ENCODE assay signal across 13 mouse cellular contexts in genomic region chr9:41517053-41517696, GRCm38 (mm10).
DNase-seq lines count a peak whose midpoint lies in the region; ATAC-seq lines count a peak whose summit lies in the region.
"Had no signal": no experiment of that assay in that cellular context is flagged by ENCODE, and none has a peak within 500 bp of the region (broad histone marks: within the 10 kb centered on the region; RNA-seq: fewer than 3 reads in every experiment).

No protein-coding gene starts in this region.

- H3K36me3 ChIP-seq in hindbrain, embryonic 13.5 days = no peaks in the 10 kb centered on the region
- peaks cover 34% of the 10 kb centered on the region for H3K36me3 ChIP-seq in hindbrain, embryonic 10.5 days
- no peaks in the 10 kb centered on the region for H3K36me3 ChIP-seq in embryonic facial prominence, embryonic 12.5 days
- H3K36me3 ChIP-seq in forebrain, embryonic 16.5 days (ENCODE audit: control insufficient read depth, insufficient read depth) = no peaks in the 10 kb centered on the region
- 0 out of 2 replicates have a peak, but pooled peaks cover 3% of the 10 kb centered on the region for H3K36me3 ChIP-seq in limb, embryonic 15.5 days
- H3K36me3 ChIP-seq: liver, embryonic 13.5 days had no signal

- DNase-seq in hindbrain, embryonic 10.5 days (ENCODE audit: low spot score) = no peak
- no peak for DNase-seq in heart, postnatal 4 days
- no peak for DNase-seq in heart, postnatal 36 days
- DNase-seq: cerebellum, adult 11-12 months; heart, adult 11 months; liver, embryonic 13.5 days; lung, postnatal 10 days; thymus, adult 18-20 months had no signal

- H3K9ac ChIP-seq in hindbrain, embryonic 13.5 days = no peak overlapping the region
- no peak overlapping the region for H3K9ac ChIP-seq in embryonic facial prominence, embryonic 12.5 days
- no peak overlapping the region for H3K9ac ChIP-seq in forebrain, embryonic 16.5 days (replicated peaks; ENCODE audit: low read depth, low read length)
- no peak overlapping the region for H3K9ac ChIP-seq in limb, embryonic 15.5 days
- H3K9ac ChIP-seq: liver, embryonic 13.5 days had no signal

- H3K27ac ChIP-seq in hindbrain, embryonic 13.5 days = peak overlapping the region; percentile 82
- no peak overlapping the region for H3K27ac ChIP-seq in hindbrain, embryonic 10.5 days
- peak overlapping the region; percentile 30; the same call in 1 of the 2 replicates for H3K27ac ChIP-seq in embryonic facial prominence, embryonic 12.5 days
- peak overlapping the region; percentile 26; the same call in 1 of the 2 replicates for H3K27ac ChIP-seq in forebrain, embryonic 16.5 days (ENCODE audit: low read length)
- peak overlapping the region; percentile 38; the same call in 1 of the 2 replicates for H3K27ac ChIP-seq in limb, embryonic 15.5 days
- H3K27ac ChIP-seq: liver, embryonic 13.5 days had no signal

- no peaks in the 10 kb centered on the region for H3K27me3 ChIP-seq in hindbrain, embryonic 13.5 days
- no peaks in the 10 kb centered on the region for H3K27me3 ChIP-seq in hindbrain, embryonic 10.5 days (ENCODE audit: insufficient read depth, poor library complexity, severe bottlenecking)
- H3K27me3 ChIP-seq in embryonic facial prominence, embryonic 12.5 days = no peaks in the 10 kb centered on the region
- H3K27me3 ChIP-seq in forebrain, embryonic 16.5 days (replicated peaks; ENCODE audit: control insufficient read depth, insufficient read depth, low read length) = no peaks in the 10 kb centered on the region
- H3K27me3 ChIP-seq in limb, embryonic 15.5 days = no peaks in the 10 kb centered on the region
- H3K27me3 ChIP-seq: liver, embryonic 13.5 days had no signal

- no peaks in the 10 kb centered on the region for H3K9me3 ChIP-seq in hindbrain, embryonic 13.5 days
- no peaks in the 10 kb centered on the region for H3K9me3 ChIP-seq in hindbrain, embryonic 10.5 days
- H3K9me3 ChIP-seq in embryonic facial prominence, embryonic 12.5 days = no peaks in the 10 kb centered on the region
- H3K9me3 ChIP-seq in forebrain, embryonic 16.5 days (ENCODE audit: control insufficient read depth, low read length) = no peaks in the 10 kb centered on the region
- no peaks in the 10 kb centered on the region for H3K9me3 ChIP-seq in limb, embryonic 15.5 days
- H3K9me3 ChIP-seq: liver, embryonic 13.5 days; megakaryocyte, embryonic 14.5 days had no signal

- ATAC-seq in hindbrain, embryonic 13.5 days (ENCODE audit: low FRiP score) = peak; percentile 65
- ATAC-seq in embryonic facial prominence, embryonic 12.5 days (ENCODE audit: insufficient number of reproducible peaks, insufficient read depth, low FRiP score, low TSS enrichment) = no peak
- ATAC-seq in forebrain, embryonic 16.5 days = no peak
- ATAC-seq in limb, embryonic 15.5 days (ENCODE audit: insufficient number of reproducible peaks, low FRiP score, low TSS enrichment, low read depth) = no peak

- peaks cover 22% of the 10 kb centered on the region for H3K4me1 ChIP-seq in hindbrain, embryonic 13.5 days (replicated peaks)
- no peaks in the 10 kb centered on the region; the same call in 1 of the 2 replicates for H3K4me1 ChIP-seq in hindbrain, embryonic 10.5 days (replicated peaks)
- peaks cover 19% of the 10 kb centered on the region; the same call in 1 of the 2 replicates for H3K4me1 ChIP-seq in embryonic facial prominence, embryonic 12.5 days
- H3K4me1 ChIP-seq in forebrain, embryonic 16.5 days (replicated peaks; ENCODE audit: control insufficient read depth, insufficient read depth, low read length) = peaks cover 9% of the 10 kb centered on the region
- H3K4me1 ChIP-seq in limb, embryonic 15.5 days = peaks cover 4% of the 10 kb centered on the region
- H3K4me1 ChIP-seq: liver, embryonic 13.5 days; megakaryocyte, embryonic 14.5 days had no signal

- no peak overlapping the region for H3K4me3 ChIP-seq in hindbrain, embryonic 13.5 days
- H3K4me3 ChIP-seq in hindbrain, embryonic 10.5 days = no peak overlapping the region
- no peak overlapping the region for H3K4me3 ChIP-seq in embryonic facial prominence, embryonic 12.5 days
- no peak overlapping the region for H3K4me3 ChIP-seq in forebrain, embryonic 16.5 days (replicated peaks; ENCODE audit: low read length)
- H3K4me3 ChIP-seq in limb, embryonic 15.5 days = no peak overlapping the region
- H3K4me3 ChIP-seq: liver, embryonic 13.5 days; megakaryocyte, embryonic 14.5 days had no signal

- H3K4me2 ChIP-seq in hindbrain, embryonic 13.5 days = no peak overlapping the region
- H3K4me2 ChIP-seq in embryonic facial prominence, embryonic 12.5 days (replicated peaks) = no peak overlapping the region
- H3K4me2 ChIP-seq in forebrain, embryonic 16.5 days (ENCODE audit: low read length) = no peak overlapping the region
- H3K4me2 ChIP-seq in limb, embryonic 15.5 days = no peak overlapping the region
- H3K4me2 ChIP-seq: liver, embryonic 13.5 days had no signal

- intact Hi-C loops in heart, postnatal 36 days (cut with DNase I) = no loop called here

- 70% methylated on average over 2 of the region's 2 CpGs for WGBS in hindbrain, embryonic 13.5 days
- 83% methylated on average over 2 of the region's 2 CpGs for whole genome bisulfite sequencing in hindbrain, embryonic 10.5 days
- WGBS in embryonic facial prominence, embryonic 12.5 days = 56% methylated on average over 2 of the region's 2 CpGs
- 62% methylated on average over 2 of the region's 2 CpGs for WGBS in forebrain, embryonic 16.5 days
- 54% methylated on average over 2 of the region's 2 CpGs for WGBS in limb, embryonic 15.5 days
